Mouse (Mus musculus) CH12.LX (cell line): ENCODE measurements around the gene Hist1h4b. TPM values are rescaled to one million over a fixed set of nuclear protein-coding genes. Genes with fewer than 3 reads are reported as not detected.

ENCODE experiments used
- DNase-seq: peaks from one replicate; pipeline ENCODE4 v3.0.0-alpha.2; 2013; ENCODE audit errors: extremely low read depth
- H3K27ac ChIP-seq: 2 replicates; pipeline ENCODE4 v1.5.1; 2012; ENCODE audit warnings: low read depth, mild to moderate bottlenecking, control low read depth, moderate library complexity; ENCODE audit not compliant: insufficient read depth
- H3K27me3 ChIP-seq: replicated peaks from 2 replicates; pipeline ENCODE3; 2012; ENCODE audit warnings: inconsistent platforms
- H3K36me3 ChIP-seq, 2 experiments: replicated peaks in 1 of 2; 2 replicates each; pipeline versions ENCODE3 to v1.6.1; 2012; ENCODE audit warnings: inconsistent platforms in 1 of 2, low read length in 1 of 2, mild to moderate bottlenecking in 1 of 2, mixed read lengths in 1 of 2, moderate library complexity in 1 of 2; ENCODE audit not compliant: control insufficient read depth in 1 of 2, insufficient read depth in 1 of 2
- H3K4me1 ChIP-seq, 2 experiments: 2 replicates each; pipeline ENCODE4 v1.6.1; 2012; ENCODE audit warnings: inconsistent platforms in 1 of 2, moderate library complexity in 1 of 2; ENCODE audit not compliant: insufficient read depth in 2 of 2, control insufficient read depth in 1 of 2
- H3K4me2 ChIP-seq: 2 replicates; pipeline ENCODE4 v1.6.1; 2012; ENCODE audit warnings: low read depth, mild to moderate bottlenecking, control low read depth; ENCODE audit not compliant: poor library complexity, insufficient read depth, severe bottlenecking
- H3K4me3 ChIP-seq, 3 experiments: fragments of 150-350 bp in 1 of 3; sonication (generic) in 1 of 3; replicated peaks in 1 of 3; 2 replicates each; pipeline versions ENCODE3 to v1.5.1; 2011 to 2012; ENCODE audit warnings: low read depth in 2 of 3, low read length in 2 of 3, mild to moderate bottlenecking in 2 of 3, moderate library complexity in 2 of 3, control low read depth in 1 of 3, improper control_type of control experiment in 1 of 3, inconsistent platforms in 1 of 3, mixed read lengths in 1 of 3; ENCODE audit not compliant: poor library complexity in 1 of 3
- H3K79me2 ChIP-seq: replicated peaks from 2 replicates; pipeline ENCODE4 v1.6.1; 2012; ENCODE audit warnings: mild to moderate bottlenecking, moderate library complexity; ENCODE audit not compliant: control insufficient read depth, poor library complexity, insufficient read depth, severe bottlenecking; ENCODE audit errors: extremely low read depth
- H3K9ac ChIP-seq: 2 replicates; pipeline ENCODE4 v1.6.1; 2012; ENCODE audit warnings: low read depth, mild to moderate bottlenecking, control low read depth, moderate library complexity; ENCODE audit not compliant: insufficient read depth
- H3K9me3 ChIP-seq: replicated peaks from 2 replicates; pipeline ENCODE3; 2012; ENCODE audit warnings: low read length, inconsistent platforms, mixed read lengths
- BHLHE40 ChIP-seq: IDR thresholded peaks from 2 replicates; pipeline ENCODE4 v1.6.1; 2011; ENCODE audit warnings: mild to moderate bottlenecking, low read depth, low read length, improper control_type of control experiment
- CHD1 ChIP-seq: IDR thresholded peaks from 2 replicates; pipeline ENCODE4 v1.6.1; 2012; ENCODE audit warnings: low read depth, low read length, improper control_type of control experiment, inconsistent platforms
- E2F4 ChIP-seq: IDR thresholded peaks from 2 replicates; pipeline ENCODE4 v1.6.1; 2011; ENCODE audit warnings: low read depth, low read length, improper control_type of control experiment; ENCODE audit not compliant: insufficient replicate concordance
- ELF1 ChIP-seq: IDR thresholded peaks from 2 replicates; pipeline ENCODE4 v1.6.1; 2014; ENCODE audit warnings: low read depth, mild to moderate bottlenecking, inconsistent platforms, low read length, improper control_type of control experiment
- EP300 ChIP-seq: IDR thresholded peaks from 2 replicates; pipeline ENCODE4 v1.6.1; 2011; ENCODE audit warnings: low read length, improper control_type of control experiment
- ETS1 ChIP-seq: conservative IDR thresholded peaks from 2 replicates; pipeline ENCODE4 v1.6.1; 2012; ENCODE audit warnings: low read depth, mild to moderate bottlenecking, inconsistent platforms, low read length, improper control_type of control experiment, moderate library complexity
- IRF4 ChIP-seq: IDR thresholded peaks from 2 replicates; pipeline ENCODE4 v1.6.1; 2014; ENCODE audit warnings: low read depth, mild to moderate bottlenecking, inconsistent platforms, low read length, improper control_type of control experiment
- JUN ChIP-seq: IDR thresholded peaks from 2 replicates; pipeline ENCODE4 v1.6.1; 2011; ENCODE audit warnings: low read depth, mild to moderate bottlenecking, low read length, improper control_type of control experiment, moderate library complexity; ENCODE audit not compliant: insufficient read depth
- JUND ChIP-seq: conservative IDR thresholded peaks from 2 replicates; pipeline ENCODE4 v1.6.1; 2011; ENCODE audit warnings: low read depth, low read length, improper control_type of control experiment
- KAT2A ChIP-seq: IDR thresholded peaks from 2 replicates; pipeline ENCODE4 v1.6.1; 2012; ENCODE audit warnings: low read length, improper control_type of control experiment, inconsistent platforms; ENCODE audit not compliant: insufficient replicate concordance
- MAFK ChIP-seq: IDR thresholded peaks from 2 replicates; pipeline ENCODE4 v1.6.1; 2011; ENCODE audit warnings: low read length, improper control_type of control experiment; ENCODE audit not compliant: insufficient replicate concordance
- MEF2A ChIP-seq: IDR thresholded peaks from 2 replicates; pipeline ENCODE4 v1.6.1; 2014; ENCODE audit warnings: low read depth, mild to moderate bottlenecking, inconsistent platforms, low read length, improper control_type of control experiment, borderline replicate concordance
- MXI1 ChIP-seq: IDR thresholded peaks from 2 replicates; pipeline ENCODE4 v1.6.1; 2011; ENCODE audit warnings: mild to moderate bottlenecking, low read depth, low read length, improper control_type of control experiment
- MYC ChIP-seq: IDR thresholded peaks from 2 replicates; pipeline ENCODE4 v1.6.1; 2011; ENCODE audit warnings: low read depth, mild to moderate bottlenecking, improper control_type of control experiment, low read length
- NELFE ChIP-seq: IDR thresholded peaks from 2 replicates; pipeline ENCODE4 v1.6.1; 2011; ENCODE audit warnings: low read depth, low read length, improper control_type of control experiment
- POLR2A ChIP-seq: IDR thresholded peaks from 2 replicates; pipeline ENCODE4 v1.6.1; 2011; ENCODE audit warnings: low read depth, mild to moderate bottlenecking, improper control_type of control experiment, low read length
- POLR2AphosphoS2 ChIP-seq: IDR thresholded peaks from 2 replicates; pipeline ENCODE4 v1.6.1; 2011; ENCODE audit warnings: low read depth, low read length, improper control_type of control experiment
- RCOR1 ChIP-seq: conservative IDR thresholded peaks from 2 replicates; pipeline ENCODE4 v1.6.1; 2012; ENCODE audit warnings: low read depth, mild to moderate bottlenecking, inconsistent platforms, low read length, improper control_type of control experiment
- SIN3A ChIP-seq: IDR thresholded peaks from 2 replicates; pipeline ENCODE4 v1.6.1; 2012; ENCODE audit warnings: low read length, improper control_type of control experiment, inconsistent platforms
- SMC3 ChIP-seq: IDR thresholded peaks from 2 replicates; pipeline ENCODE4 v1.6.1; 2011; ENCODE audit warnings: low read depth, low read length, improper control_type of control experiment
- TBP ChIP-seq: conservative IDR thresholded peaks from 2 replicates; pipeline ENCODE4 v1.6.1; 2011; ENCODE audit warnings: low read depth, low read length, improper control_type of control experiment
- TCF12 ChIP-seq: IDR thresholded peaks from 2 replicates; pipeline ENCODE4 v1.6.1; 2014; ENCODE audit warnings: low read depth, mild to moderate bottlenecking, inconsistent platforms, low read length, improper control_type of control experiment
- USF2 ChIP-seq: conservative IDR thresholded peaks from 2 replicates; pipeline ENCODE4 v1.6.1; 2011; ENCODE audit warnings: low read depth, low read length, improper control_type of control experiment
- ZC3H11A ChIP-seq: IDR thresholded peaks from 2 replicates; pipeline ENCODE4 v1.6.1; 2012; ENCODE audit warnings: low read depth, mild to moderate bottlenecking, inconsistent platforms, low read length, improper control_type of control experiment
- ZMIZ1 ChIP-seq: IDR thresholded peaks from 2 replicates; pipeline ENCODE4 v1.6.1; 2012; ENCODE audit warnings: low read depth, mild to moderate bottlenecking, inconsistent platforms, low read length, improper control_type of control experiment
- ZNF384 ChIP-seq: IDR thresholded peaks from 2 replicates; pipeline ENCODE4 v1.6.1; 2012; ENCODE audit warnings: low read depth, low read length, improper control_type of control experiment, inconsistent platforms
- dilution Hi-C: fragments of 300-500 bp; cut with MboI; formaldehyde crosslinking; loops from 2 replicates; pipeline ENCODE4 v1.14.3; 2020; ENCODE audit warnings: low sequenced_read_pairs; ENCODE audit not compliant: extremely low pct_unique_long_range_greater_than_20kb, extremely low pct_ligation_motif_present
- in situ Hi-C: fragments of 300-500 bp; cut with MboI; formaldehyde crosslinking; loops from 3 replicates; pipeline ENCODE4 v1.14.3; 2019; ENCODE audit warnings: low sequenced_read_pairs, low pct_ligation_motif_present, low pct_unique_long_range_greater_than_20kb, mixed read lengths
- polyA plus RNA-seq: library from polyadenylated mRNA; unstranded; fragments of >175 nt; gene quantifications from 2 replicates; pipeline ENCODE4 v1.2.1, GENCODE M21; 2012; ENCODE audit warnings: low read depth; ENCODE audit not compliant: insufficient read length
- total RNA-seq, 2 experiments: library from RNA; depleted of rRNA; stranded (reverse); fragments of 300-350 nt in 1 of 2; fragments of >200 nt in 1 of 2; gene quantifications; 2 replicates each; pipeline ENCODE4 v1.2.3; 2012 to 2014

Gene Hist1h4b
- total and polyA plus RNA-seq, 3 experiments, result 3.5 to 2,552 (median 24.8) TPM

DNA sequence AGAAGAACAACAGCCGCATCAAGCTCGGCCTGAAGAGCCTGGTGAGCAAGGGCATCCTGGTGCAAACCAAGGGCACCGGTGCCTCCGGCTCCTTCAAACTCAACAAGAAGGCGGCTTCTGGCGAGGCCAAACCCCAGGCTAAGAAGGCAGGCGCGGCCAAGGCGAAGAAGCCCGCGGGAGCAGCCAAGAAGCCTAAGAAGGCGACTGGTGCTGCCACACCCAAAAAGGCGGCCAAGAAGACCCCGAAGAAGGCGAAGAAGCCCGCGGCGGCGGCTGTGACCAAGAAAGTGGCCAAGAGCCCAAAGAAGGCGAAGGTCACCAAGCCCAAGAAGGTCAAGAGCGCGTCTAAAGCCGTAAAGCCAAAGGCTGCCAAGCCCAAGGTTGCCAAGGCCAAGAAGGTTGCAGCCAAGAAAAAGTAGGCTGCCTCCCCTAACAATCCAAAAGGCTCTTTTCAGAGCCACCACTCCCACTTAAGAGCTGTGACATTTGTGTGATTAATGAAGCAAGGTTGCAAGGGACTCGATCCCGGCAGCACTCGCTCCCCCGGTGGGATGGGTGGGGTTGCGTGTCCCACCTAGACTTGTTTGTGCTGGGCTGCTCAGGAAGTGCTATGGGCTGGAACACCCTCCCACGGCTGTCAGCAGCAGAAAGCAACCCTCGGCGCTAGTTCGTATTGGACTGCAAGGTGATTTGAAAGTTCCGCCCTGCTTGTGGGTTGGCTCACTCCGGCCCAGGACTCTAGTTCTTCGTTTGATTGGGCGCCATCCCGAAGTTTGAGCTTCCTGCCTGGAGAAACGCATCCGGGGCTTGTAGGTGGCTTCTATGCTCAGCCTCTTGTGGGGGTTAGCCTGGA, 17.5 kb upstream of the Hist1h4b start (continued):
- TF ChIP-seq ZMIZ1, result peak; percentile 99
- TF ChIP-seq ETS1, result no peak; the same call in none of the 2 replicates
- peak; percentile 65 for TF ChIP-seq USF2
- TF ChIP-seq NELFE, result peak; percentile 90
- TF ChIP-seq MYC, result peak; percentile 56; the same call in 1 of the 2 replicates

DNA sequence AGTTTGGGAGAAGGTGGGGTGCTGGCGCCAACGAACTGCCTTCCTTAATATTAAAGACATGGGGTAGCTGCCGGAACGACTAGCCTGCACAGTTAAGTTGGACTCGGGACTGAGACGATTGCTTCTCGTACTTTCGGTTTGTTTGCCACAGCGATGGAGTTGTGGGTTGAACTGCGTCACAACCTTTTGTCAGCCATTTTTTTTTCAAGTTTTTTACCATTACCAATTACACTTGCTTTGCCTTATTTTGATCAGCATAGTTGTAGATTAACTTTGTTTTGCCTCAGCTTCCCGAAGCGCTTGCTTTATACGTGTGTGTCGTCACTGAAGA, 16.9 kb upstream of the Hist1h4b start:
- Histone ChIP-seq H3K4me3 (peak overlapping the region; percentile 54 to 74 (median 54)), H3K79me2 (no peaks in the 10 kb centered on the region), H3K4me2 (peak overlapping the region; percentile 84; the same call in 1 of the 2 replicates), H3K9me3 (no peaks in the 10 kb centered on the region), H3K4me1 (peaks cover 3 to 29% of the 10 kb centered on the region in 2 experiments; a peak in 3 of 4 replicates), H3K36me3 (no peaks in the 10 kb centered on the region), H3K27ac (peak overlapping the region; percentile 95), H3K9ac (peak overlapping the region; percentile 100), H3K27me3 (no peaks in the 10 kb centered on the region)
- no peak for TF ChIP-seq EP300
- TF ChIP-seq JUND, result no peak
- TF ChIP-seq USF2, result 0 out of 2 replicates have a peak, but pooled peaks have one; percentile 4
- no peak for TF ChIP-seq ELF1
- TF ChIP-seq MAFK, result 0 out of 2 replicates have a peak, but pooled peaks have one; percentile 11
- no peak; the same call in 1 of the 2 replicates for TF ChIP-seq MXI1
- TF ChIP-seq KAT2A, result 0 out of 2 replicates have a peak, but pooled peaks have one; percentile 4
- TF ChIP-seq SMC3, result no peak; the same call in 1 of the 2 replicates
- TF ChIP-seq JUN, result no peak
- TF ChIP-seq RCOR1, result peak; percentile 12; the same call in 1 of the 2 replicates
- TF ChIP-seq TBP, result 0 out of 2 replicates have a peak, but pooled peaks have one; percentile 56
- TF ChIP-seq E2F4, result 0 out of 2 replicates have a peak, but pooled peaks have one; percentile 85
- peak; percentile 25 for TF ChIP-seq TCF12
- TF ChIP-seq MEF2A, result peak; percentile 22; the same call in 1 of the 2 replicates
- TF ChIP-seq ZC3H11A, result no peak
- peak; percentile 31; the same call in 1 of the 2 replicates for TF ChIP-seq POLR2AphosphoS2
- no peak for TF ChIP-seq IRF4
- peak; percentile 5; the same call in 1 of the 2 replicates for TF ChIP-seq SIN3A
- peak; percentile 49; the same call in 1 of the 2 replicates for TF ChIP-seq ZNF384
- no peak; the same call in 1 of the 2 replicates for TF ChIP-seq NELFE
- TF ChIP-seq POLR2A, result peak; percentile 68; the same call in 1 of the 2 replicates
- peak; percentile 36; the same call in 1 of the 2 replicates for TF ChIP-seq BHLHE40
- peak; percentile 9; the same call in 1 of the 2 replicates for TF ChIP-seq ETS1
- no peak; the same call in 1 of the 2 replicates for TF ChIP-seq CHD1
- in situ Hi-C loops, result loop anchor here (5.0 kb wide), 1 partner anchor 38 kb away; no protein-coding TSS in a partner anchor
- dilution Hi-C loops, result loop anchor here (10.0 kb wide), 1 partner anchor 45 kb away; the partner anchor contains the start of genes Hist1h1t and Hist1h4c
- DNase-seq, result no peak
